Mouse (Mus musculus): Measurements from ENCODE around the gene Dab2ip.

Gene Dab2ip

DNA sequence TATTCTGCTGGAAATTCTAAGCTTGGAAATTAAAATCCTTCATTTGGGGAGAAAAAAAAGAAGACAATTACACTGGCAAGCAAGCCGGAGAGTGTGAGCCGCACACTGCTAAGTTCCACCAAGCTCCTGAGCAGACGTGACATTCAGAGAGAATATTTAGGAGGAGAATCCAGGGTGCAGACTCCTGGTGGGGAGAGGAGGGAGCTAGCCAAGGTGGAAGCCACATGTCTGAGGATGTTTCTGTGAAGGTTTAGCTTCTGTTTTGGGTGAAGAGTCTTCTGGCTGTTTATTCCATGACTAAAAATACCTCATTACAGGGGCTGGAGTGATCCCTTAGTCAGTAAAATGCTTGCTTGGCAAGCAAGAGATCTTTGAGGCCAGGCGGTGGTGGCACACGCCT, 221.2 kb downstream of the Dab2ip start:
- DNase-seq (ENCODE audit: extremely low read depth, insufficient read length, low spot score), result no peak
